Mouse (Mus musculus): ENCODE results near the gene Zfp958. TPM values are rescaled to one million over a fixed set of nuclear protein-coding genes. Genes with fewer than 3 reads are reported as not detected.
"Not testable (repeated sequence)": the region's sequence is repeated elsewhere in the genome, so short reads cannot be mapped to it uniquely, and the experiment has no call there.

The Zfp958 gene
- 17.2 and 20.8 TPM in 2 replicates for polyA plus RNA-seq (2015; fragmentation: Nextera tagmentation; extraction: Ambion mirVana)

GRCm38 (mm10) chr8:4612932-4613853 lies at the start of gene Zfp958:
Gene Zfp958, plus strand, starts transcription at chr8:4613167.
- whole genome bisulfite sequencing: under 1% methylated on average over 25 of the region's 25 CpGs

GRCm38 (mm10) chr8:4581986-4582385 lies 31.0 kb upstream of the Zfp958 start:
- Histone ChIP-seq H3K9me3 (no peaks in the 10 kb centered on the region), H3K27ac (replicated peaks) (no peak overlapping the region)
- WGBS: 64% methylated on average over 3 of the region's 3 CpGs

More at GRCm38 (mm10) chr8:4612932-4613853, at the start of gene Zfp958:
- H3K36me3 ChIP-seq: peaks cover 6% of the 10 kb centered on the region; the same call in 1 of the 2 replicates
- peak within 1 kb of the TSS; percentile 92 for H3K27ac ChIP-seq (replicated peaks)
- peak within 1 kb of the TSS; percentile 81 for H3K4me3 ChIP-seq
- no peaks in the 10 kb centered on the region for H3K27me3 ChIP-seq
- peak; percentile 100 for ATAC-seq (replicated peaks)
- H3K9ac ChIP-seq (replicated peaks): peak within 1 kb of the TSS; percentile 86
- H3K4me2 ChIP-seq (replicated peaks): peak within 1 kb of the TSS; percentile 72
- no peaks in the 10 kb centered on the region for H3K9me3 ChIP-seq
- H3K4me1 ChIP-seq: peaks cover 18% of the 10 kb centered on the region

GRCm38 (mm10) chr8:4582754-4583178 lies 30.2 kb upstream of the Zfp958 start:
- no peak overlapping the region for H3K9ac ChIP-seq (replicated peaks)
- no peak overlapping the region for H3K27ac ChIP-seq (replicated peaks)
- H3K4me2 ChIP-seq (replicated peaks): no peak overlapping the region
- H3K4me1 ChIP-seq: no peaks in the 10 kb centered on the region
- no peaks in the 10 kb centered on the region for H3K36me3 ChIP-seq
- WGBS: 72% methylated on average over 6 of the region's 6 CpGs
- ATAC-seq (replicated peaks): no peak
- H3K4me3 ChIP-seq: no peak overlapping the region
- no peaks in the 10 kb centered on the region for H3K27me3 ChIP-seq
- no peaks in the 10 kb centered on the region for H3K9me3 ChIP-seq

More at GRCm38 (mm10) chr8:4581986-4582385, 31.0 kb upstream of the Zfp958 start:
- H3K36me3 ChIP-seq: no peaks in the 10 kb centered on the region
- H3K9ac ChIP-seq (replicated peaks): no peak overlapping the region
- H3K4me2 ChIP-seq (replicated peaks): no peak overlapping the region
- H3K4me3 ChIP-seq: no peak overlapping the region
- no peaks in the 10 kb centered on the region for H3K27me3 ChIP-seq
- no peaks in the 10 kb centered on the region for H3K4me1 ChIP-seq
- ATAC-seq (replicated peaks): no peak

GRCm38 (mm10) chr8:4584660-4585059 lies 28.3 kb upstream of the Zfp958 start:
- Histone ChIP-seq H3K4me3 (no peak overlapping the region), H3K4me2 (replicated peaks) (no peak overlapping the region), H3K27me3 (no peaks in the 10 kb centered on the region), H3K9ac (replicated peaks) (no peak overlapping the region), H3K9me3 (no peaks in the 10 kb centered on the region), H3K36me3 (no peaks in the 10 kb centered on the region), H3K4me1 (no peaks in the 10 kb centered on the region), H3K27ac (replicated peaks) (no peak overlapping the region)
- ATAC-seq (replicated peaks): no peak
- 81% methylated on average over 1 of the region's 1 CpGs for WGBS

GRCm38 (mm10) chr8:4586356-4586755 lies 26.6 kb upstream of the Zfp958 start:
- no peak for ATAC-seq (replicated peaks)
- Histone ChIP-seq H3K9ac (replicated peaks) (no peak overlapping the region), H3K4me3 (no peak overlapping the region), H3K36me3 (no peaks in the 10 kb centered on the region), H3K9me3 (no peaks in the 10 kb centered on the region), H3K4me2 (replicated peaks) (no peak overlapping the region), H3K27ac (replicated peaks) (no peak overlapping the region), H3K27me3 (no peaks in the 10 kb centered on the region), H3K4me1 (no peaks in the 10 kb centered on the region)
- 27% methylated on average over 4 of the region's 4 CpGs for WGBS

DNA sequence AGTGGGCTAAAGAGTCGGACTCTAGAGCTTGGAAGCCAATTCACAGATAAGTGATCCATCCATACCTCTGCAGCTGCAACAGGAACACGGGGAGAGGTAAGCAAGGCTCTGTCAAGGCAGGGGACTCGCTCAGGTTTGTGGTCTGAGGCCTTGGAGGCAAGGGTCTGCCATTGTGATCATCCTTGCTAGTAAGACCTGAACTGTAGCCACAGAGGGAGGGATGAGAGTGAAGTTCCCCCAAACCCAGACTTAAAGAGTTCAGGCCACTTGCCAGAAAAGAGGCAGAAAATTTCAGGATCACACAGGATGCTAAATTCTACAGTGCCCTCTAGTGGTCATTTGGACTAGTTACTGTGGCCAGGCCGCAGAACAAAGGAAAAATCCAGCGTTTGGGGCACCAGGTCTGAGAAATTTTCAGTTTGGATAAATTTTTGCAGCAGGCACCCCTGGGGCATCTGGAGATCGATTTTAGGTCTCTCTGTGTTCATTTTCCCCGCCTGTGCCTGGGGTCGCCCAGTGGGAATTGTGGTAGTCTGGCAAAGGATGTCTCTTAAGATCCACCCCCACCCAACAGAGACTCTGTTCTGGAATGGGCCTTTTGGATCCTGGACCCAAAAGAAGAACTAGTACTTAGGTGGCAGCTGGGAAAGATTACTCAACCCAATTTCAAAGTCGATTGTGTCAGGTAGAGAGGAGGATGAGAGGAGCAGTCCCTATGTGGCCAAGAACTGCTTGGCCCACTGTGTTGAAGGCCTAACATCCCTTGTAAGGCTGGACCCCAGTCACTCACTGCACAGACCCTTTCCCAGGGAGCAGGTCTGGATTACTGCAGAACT lies 24.6 kb upstream of the Zfp958 start:
- WGBS: 38% methylated on average over 9 of the region's 9 CpGs

DNA sequence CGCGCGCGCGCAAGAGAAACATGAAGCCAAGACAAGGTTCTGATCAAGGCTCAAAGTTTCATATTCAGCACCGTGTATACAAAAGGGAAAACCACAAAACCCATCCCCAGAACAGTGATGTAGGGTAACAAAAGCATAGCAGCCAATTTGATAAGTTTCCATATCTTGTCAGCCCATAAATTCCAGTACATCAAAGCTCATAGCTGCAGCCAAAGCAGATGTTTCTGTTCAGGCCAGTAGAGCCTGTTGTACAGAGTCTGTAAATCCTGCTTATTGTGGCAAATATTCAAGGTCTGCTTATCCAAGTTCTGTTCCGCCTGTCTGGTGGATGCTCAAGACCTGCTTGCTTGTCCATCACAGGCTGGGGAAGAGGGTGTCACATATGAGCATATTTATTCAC lies 4.1 kb upstream of the Zfp958 start:
- no peak overlapping the region for H3K27ac ChIP-seq (replicated peaks)
- no peak overlapping the region for H3K4me2 ChIP-seq (replicated peaks)
- H3K9ac ChIP-seq (replicated peaks): no peak overlapping the region
- ATAC-seq (replicated peaks): no peak
- no peaks in the 10 kb centered on the region for H3K9me3 ChIP-seq
- no peaks in the 10 kb centered on the region for H3K27me3 ChIP-seq
- no peak overlapping the region for H3K4me3 ChIP-seq
- H3K4me1 ChIP-seq: peaks cover 4% of the 10 kb centered on the region
- no peaks in the 10 kb centered on the region for H3K36me3 ChIP-seq
- WGBS: 90% methylated on average over 7 of the region's 7 CpGs

More for the DNA sequence above, 24.6 kb upstream of the Zfp958 start:
- Histone ChIP-seq H3K27ac (replicated peaks) (no peak overlapping the region), H3K9me3 (no peaks in the 10 kb centered on the region), H3K4me1 (no peaks in the 10 kb centered on the region), H3K36me3 (no peaks in the 10 kb centered on the region), H3K9ac (replicated peaks) (no peak overlapping the region), H3K4me2 (replicated peaks) (no peak overlapping the region), H3K27me3 (no peaks in the 10 kb centered on the region), H3K4me3 (no peak overlapping the region)
- ATAC-seq (replicated peaks): peak; percentile 77

DNA sequence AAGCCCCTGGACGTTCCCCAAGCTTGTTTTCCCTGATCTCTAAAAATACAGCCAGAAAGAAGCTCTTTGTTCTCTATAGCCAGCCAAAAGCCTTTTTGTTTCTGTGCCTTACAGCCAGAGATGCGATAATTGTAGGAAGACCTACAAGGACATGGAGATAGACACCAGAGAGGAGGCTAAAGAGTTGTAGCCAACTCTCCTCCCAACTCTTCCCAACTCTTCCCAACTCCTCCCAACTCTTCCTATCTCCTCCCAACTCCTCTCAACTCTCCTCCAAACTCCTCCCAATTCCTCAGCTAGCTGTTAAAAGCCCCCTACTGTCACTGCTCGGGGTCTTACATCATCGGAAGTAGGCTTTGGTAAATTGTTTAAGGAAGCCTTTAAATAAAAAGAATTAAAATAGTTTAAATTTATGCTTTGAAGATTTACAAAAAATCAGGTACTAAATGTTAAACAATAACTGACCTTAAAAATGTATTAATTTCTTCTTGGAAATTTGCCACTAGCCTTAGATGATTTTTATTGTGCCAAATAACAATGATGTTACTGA lies 1.3 kb upstream of the Zfp958 start:
- peaks cover 18% of the 10 kb centered on the region for H3K4me1 ChIP-seq
- not testable (repeated sequence) for ATAC-seq (replicated peaks)

GRCm38 (mm10) chr8:4627349-4627748 lies 14.4 kb downstream of the Zfp958 start:
- Histone ChIP-seq H3K4me3 (no peak overlapping the region), H3K36me3 (peaks cover 78% of the 10 kb centered on the region), H3K4me1 (no peaks in the 10 kb centered on the region), H3K9me3 (peaks cover 60% of the 10 kb centered on the region), H3K9ac (replicated peaks) (no peak overlapping the region), H3K4me2 (replicated peaks) (no peak overlapping the region), H3K27me3 (no peaks in the 10 kb centered on the region), H3K27ac (replicated peaks) (no peak overlapping the region)
- 97% methylated on average over 1 of the region's 1 CpGs for WGBS
- ATAC-seq (replicated peaks): no peak

More for the DNA sequence above, 1.3 kb upstream of the Zfp958 start:
- H3K9me3 ChIP-seq; H3K4me3 ChIP-seq; H3K27ac ChIP-seq (replicated peaks); H3K36me3 ChIP-seq; H3K27me3 ChIP-seq; H3K9ac ChIP-seq (replicated peaks); H3K4me2 ChIP-seq (replicated peaks): not testable (repeated sequence)
- 63% methylated on average over 4 of the region's 4 CpGs for WGBS

GRCm38 (mm10) chr8:4637071-4637470 lies 24.1 kb downstream of the Zfp958 start:
- Histone ChIP-seq H3K27ac (replicated peaks) (no peak overlapping the region), H3K4me3 (no peak overlapping the region), H3K36me3 (peaks cover 13% of the 10 kb centered on the region; the same call in 1 of the 2 replicates), H3K4me2 (replicated peaks) (no peak overlapping the region), H3K9me3 (peaks cover 9% of the 10 kb centered on the region; the same call in 1 of the 2 replicates), H3K27me3 (no peaks in the 10 kb centered on the region), H3K4me1 (no peaks in the 10 kb centered on the region), H3K9ac (replicated peaks) (no peak overlapping the region)
- no peak for ATAC-seq (replicated peaks)
- WGBS: 93% methylated on average over 4 of the region's 4 CpGs

DNA sequence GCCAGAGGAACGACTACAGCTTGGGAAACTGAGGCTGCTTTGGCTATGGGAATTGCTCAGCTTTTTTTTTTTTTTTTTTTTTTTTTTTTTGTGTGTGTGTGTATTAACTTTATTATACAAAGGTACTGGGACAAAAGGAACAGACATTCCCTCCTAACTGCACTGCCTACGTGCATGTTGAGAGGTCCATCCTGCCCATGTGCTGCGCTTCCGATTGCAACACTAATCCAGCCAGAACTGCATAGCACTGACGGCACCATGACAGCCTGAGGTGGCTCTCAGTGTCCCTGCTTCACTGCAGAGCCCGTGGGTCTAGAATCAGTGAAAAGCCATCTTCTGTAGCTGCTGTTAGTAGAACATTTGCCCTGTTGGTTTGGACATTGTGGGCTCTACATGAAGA lies 30.0 kb downstream of the Zfp958 start:
- ATAC-seq (replicated peaks); H3K9me3 ChIP-seq: not testable (repeated sequence)
- WGBS: 91% methylated on average over 6 of the region's 6 CpGs

DNA sequence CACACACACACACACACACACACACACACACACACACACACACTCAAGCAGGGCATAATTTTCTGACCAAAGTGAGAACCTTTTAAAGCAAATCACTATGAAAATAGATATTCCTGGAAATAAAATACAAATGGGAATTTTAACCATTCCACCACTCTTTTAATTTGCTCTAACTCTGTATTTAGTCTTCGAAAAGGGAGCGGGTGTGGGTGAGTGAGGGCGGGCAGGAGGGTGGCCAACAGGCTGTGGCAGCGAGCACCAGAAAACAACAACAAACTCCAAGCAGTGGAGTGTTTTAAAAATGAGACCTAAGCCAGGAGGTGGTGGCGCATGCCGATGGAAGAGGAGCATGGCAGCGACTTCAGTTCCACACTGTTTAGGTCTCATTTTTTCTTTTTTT lies 43.6 kb downstream of the Zfp958 start:
- H3K4me3 ChIP-seq: no peak overlapping the region
- no peaks in the 10 kb centered on the region for H3K27me3 ChIP-seq
- no peak overlapping the region for H3K9ac ChIP-seq (replicated peaks)
- H3K36me3 ChIP-seq: no peaks in the 10 kb centered on the region
- H3K4me1 ChIP-seq: no peaks in the 10 kb centered on the region
- no peak overlapping the region for H3K4me2 ChIP-seq (replicated peaks)
- ATAC-seq (replicated peaks): no peak
- WGBS: 82% methylated on average over 7 of the region's 7 CpGs
- H3K9me3 ChIP-seq: no peaks in the 10 kb centered on the region
- H3K27ac ChIP-seq (replicated peaks): no peak overlapping the region

More for the DNA sequence above, 30.0 kb downstream of the Zfp958 start:
- not testable (repeated sequence) for H3K27me3 ChIP-seq; H3K4me2 ChIP-seq (replicated peaks); H3K4me3 ChIP-seq; H3K27ac ChIP-seq (replicated peaks); H3K4me1 ChIP-seq; H3K9ac ChIP-seq (replicated peaks); H3K36me3 ChIP-seq

Data from forebrain, embryonic 15.5 days (tissue).